Mouse (Mus musculus) CD4-positive, CD25-positive, alpha-beta regulatory T cell, adult 2 months (primary cell): ENCODE data around the gene Capn7.

ENCODE experiments used
- DNase-seq: peaks from one replicate; pipeline ENCODE4 v3.0.0-alpha.2; 2012; ENCODE audit warnings: low read depth, low spot score

The Capn7 gene

DNA sequence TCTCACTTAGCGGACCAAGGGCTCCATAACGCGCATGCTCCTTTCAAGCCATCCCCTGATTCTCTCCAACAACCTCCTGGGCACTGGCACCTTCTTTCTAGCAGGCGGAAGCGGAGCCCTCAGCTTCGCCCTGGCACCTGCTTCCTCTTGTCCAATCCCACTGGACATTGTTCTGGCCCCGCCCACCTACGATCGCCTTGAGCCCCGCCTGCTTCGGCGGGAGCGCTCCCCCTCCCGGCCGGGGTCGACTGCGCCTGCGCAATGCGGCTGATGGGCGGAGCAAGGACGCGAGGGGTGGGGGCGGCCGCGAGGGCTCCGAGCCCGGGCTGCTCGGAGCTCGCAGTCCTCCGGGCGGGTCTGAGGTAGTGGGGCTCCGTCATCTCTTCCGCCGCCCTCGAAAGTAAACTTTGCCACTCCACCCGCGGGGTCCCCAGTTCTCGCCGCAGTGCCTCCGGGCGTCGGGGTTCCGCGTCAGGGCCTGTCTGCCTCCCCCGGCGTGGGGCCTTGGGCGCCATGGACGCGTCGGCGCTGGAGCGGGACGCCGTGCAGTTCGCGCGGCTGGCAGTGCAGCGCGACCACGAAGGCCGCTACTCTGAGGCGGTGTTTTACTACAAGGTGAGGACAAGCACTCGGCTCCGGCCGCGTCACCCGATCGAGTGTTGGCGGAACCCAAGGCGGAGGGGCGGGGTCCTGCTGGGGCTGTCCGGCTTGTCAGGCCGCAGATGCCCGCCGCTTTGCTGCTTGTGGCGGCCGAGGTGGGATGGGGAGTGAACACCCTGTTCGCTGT lies at the start of gene Capn7:
Capn7 (plus strand) TSS at position 270 of the 787 bp plus-strand sequence.
- peak; percentile 99 for DNase-seq

DNA sequence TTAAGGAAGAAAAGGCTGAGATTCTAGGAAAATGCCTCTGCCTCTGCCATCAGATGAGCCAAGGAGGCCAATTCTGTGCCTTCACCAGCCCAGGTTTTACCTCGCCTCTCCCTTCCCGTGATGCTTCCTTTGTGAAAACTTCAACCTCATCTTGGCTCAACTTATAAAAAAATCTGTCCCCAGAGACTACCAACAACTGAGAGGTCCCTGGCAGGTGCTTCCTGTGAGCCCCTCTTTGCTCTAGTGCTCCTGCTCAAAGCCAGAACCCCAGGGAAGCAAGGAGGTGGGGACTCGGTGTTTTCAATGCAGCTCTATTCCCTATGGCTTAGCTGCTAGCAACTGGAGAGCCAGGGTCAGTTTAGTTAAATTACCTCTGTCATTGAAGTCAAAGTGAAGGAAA lies 23.2 kb upstream of the Capn7 start:
- no peak for DNase-seq

DNA sequence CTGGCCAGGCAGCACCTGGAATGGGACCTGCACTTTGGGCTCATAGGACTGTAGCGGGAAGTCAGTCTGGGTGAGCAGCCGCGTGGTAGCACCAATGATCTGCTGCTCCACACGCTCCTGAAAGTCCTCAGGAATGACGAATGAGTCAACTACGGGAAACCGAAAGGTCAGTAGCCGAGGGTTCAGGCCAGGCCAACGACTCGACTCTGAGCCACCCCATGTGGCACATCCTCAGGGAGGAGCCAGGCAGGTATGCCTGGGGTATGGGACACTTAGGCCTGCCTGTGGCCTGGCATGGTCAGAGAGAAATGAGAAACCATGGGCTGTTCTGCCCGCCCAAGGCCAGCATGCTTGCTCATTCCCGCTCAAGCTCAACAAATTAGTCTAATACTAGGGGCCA lies 19.8 kb upstream of the Capn7 start:
- no peak for DNase-seq

DNA sequence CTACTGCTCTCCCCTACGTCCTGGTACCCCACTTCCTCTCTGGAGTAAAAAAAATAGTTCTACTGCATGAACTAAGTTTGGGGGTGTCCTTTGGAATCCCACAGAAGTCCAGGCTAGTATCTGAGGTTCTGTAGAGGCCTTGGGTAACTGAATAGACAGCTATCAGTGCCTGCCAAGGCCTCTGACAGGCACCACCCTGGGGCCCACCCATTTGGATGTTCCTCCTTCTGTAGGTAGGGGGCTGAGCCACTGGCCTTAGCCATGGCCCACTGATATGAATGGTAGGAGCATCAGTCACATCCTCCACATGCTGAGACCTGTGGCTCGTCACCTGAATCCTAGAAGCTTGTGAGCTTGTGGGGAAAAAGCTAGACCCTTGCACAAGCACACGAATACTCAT lies 18.7 kb upstream of the Capn7 start:
- no peak for DNase-seq

DNA sequence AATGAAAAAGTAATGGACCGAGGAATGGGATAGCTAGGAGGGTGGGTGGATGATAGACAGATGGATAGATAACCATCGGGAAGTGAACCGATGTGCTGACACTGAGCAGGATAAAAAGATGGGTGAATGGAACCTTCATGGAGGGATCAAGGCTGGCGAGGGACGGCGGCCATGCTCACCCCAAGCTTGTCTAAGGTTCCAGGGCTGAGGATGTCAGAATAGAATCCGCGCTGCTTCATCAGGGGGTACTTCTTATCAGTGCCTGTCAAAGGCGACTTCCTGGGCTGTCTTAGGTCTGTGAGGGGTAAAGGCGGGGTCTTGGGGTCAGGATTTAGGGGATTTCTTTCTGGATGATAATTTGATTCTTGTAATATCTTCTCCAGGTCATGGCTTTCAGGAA lies 16.9 kb upstream of the Capn7 start:
- no peak for DNase-seq

DNA sequence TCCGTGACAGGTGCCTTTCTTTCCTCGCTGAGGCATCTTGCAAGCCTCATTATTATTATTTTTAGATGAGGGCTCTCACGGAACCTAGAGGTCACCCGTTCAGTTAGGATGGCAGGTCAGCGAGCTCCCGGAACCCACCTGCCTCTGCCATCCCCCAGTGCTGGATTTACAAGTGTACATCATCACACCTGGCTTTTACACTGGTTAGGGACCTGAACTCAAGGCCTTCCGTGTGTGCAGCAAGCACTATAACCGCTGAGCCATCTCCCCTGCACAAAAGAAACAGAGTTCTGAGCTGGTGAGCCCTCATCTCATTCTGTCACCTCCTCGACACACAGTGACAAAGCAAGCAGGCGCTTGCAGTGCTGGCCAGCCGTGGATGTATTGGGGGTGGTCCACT lies 15.3 kb upstream of the Capn7 start:
- no peak for DNase-seq

DNA sequence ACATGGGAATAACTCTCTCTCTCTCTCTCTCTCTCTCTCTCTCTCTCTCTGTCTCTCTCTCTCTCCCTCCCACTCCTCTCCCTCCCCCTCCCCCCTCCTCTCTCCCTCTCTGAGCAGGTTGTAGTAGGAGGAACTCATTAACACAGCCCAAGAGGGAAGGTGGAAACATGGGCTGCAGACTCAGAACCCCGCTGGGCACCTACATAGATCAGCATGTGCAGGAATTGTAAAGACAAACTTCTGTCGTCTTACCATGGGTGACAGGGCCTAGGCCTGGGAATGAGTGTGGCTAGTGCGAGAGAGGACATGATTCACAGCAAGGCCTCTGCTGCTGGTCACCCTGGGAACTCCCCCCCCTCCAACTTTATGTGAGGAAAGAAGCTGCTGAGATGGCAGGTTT lies 14.2 kb upstream of the Capn7 start:
- no peak for DNase-seq

DNA sequence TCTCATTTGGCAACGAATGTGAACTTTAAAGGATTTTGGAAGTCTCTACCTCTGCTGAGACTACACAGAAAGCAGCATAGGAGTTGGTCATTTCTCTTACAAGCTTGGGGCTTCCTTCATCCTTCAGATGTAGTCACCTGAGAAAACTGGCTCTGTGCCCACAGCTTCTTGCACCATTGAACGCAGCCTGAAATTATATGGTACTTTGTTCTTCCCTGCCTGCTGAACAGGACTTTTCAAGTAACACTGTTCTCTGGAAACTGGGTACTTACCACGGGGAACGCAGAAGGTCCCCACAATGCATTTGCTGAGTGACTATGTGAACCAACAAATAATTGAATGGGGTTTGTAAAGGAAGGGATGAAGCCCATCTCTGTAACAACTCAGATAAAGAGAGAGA lies 13.2 kb upstream of the Capn7 start:
- no peak for DNase-seq

DNA sequence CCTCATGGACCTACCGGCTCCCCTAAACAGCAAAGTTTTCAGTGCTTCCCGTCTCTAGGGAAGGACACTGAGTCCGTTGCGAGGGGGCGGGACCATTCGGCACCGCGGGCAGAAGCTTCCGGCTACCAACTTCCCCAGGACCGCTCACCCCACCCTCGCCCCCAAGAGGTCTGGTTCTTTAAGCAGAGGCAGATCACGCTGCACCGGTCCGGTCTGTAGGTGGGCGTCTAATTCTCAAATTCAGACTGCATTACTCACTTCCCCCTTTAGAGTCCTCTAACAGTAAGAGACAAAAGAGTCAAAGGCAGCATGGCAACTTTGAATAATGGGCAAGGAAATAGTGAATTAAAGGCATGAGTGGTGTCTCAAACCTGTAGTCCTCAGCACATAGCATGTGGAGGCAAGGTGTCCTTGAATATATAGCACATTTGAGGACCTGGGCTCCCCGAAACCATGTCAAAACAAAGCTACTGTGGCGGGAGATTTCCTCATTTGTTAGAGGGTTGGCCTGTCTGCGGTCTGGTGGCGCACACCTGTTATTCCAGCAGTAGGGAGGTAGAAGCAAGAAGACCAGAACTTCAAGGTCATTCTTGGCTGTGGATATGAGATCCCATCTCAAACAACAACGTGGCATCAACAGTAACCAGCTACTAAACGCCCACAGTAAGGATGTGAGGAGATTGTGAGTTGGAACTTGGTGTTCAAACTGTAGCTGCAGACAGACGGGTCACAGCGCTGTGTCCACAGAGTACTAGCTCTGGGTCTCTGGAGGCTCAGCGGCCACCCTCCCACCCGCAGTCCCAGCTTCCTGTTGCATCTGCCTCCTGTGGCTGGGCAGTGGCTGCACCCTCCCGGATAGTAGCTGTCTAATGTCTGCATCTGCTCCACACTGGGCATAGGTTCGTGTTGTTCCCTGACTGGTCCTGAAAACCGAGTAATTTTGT lies 12.3 kb upstream of the Capn7 start, which contains the start of gene Dnah1:
Dnah1 (minus strand) TSS at position 48 of the 944 bp plus-strand sequence.
- peak; percentile 53 for DNase-seq

DNA sequence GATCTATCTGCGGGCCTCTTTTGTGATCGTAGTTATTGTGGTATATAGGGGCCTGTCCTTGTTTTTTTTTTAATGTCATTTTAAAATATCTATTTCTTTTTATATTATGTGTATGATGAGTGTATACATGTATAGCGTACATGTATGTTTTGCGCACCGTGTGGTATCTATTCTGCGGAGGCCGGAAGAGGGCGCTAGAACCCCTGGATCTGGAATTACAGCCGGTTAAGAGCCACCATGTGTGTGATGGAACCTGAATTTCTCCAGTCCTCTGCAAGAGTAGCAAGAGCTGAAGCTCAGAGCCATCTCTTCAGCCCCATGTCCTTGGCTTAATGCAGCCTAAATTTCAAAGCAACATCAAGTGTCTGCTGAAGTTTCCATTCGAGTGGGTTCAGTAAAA lies 11.6 kb upstream of the Capn7 start:
- DNase-seq = peak; percentile 19

DNA sequence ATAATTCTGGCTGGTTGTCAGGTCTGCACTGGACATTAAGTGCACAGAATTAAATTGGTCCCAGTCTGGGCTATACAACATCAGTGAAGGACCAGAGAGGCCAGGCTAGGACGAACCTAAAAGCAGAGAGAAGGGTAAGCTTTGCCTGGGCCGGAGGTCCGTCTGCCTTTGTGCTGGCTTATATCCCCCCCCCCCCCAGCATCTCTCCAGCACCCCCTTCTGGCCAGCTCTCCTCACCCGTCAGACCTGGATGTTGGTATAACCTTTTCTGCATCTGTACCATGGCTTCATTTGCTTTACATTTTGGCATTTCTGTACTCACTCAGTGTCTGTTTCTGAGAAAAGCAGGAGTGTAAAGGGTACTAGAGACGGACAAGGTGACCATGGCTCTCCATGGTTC lies 10.9 kb upstream of the Capn7 start:
- peak; percentile 46 for DNase-seq

DNA sequence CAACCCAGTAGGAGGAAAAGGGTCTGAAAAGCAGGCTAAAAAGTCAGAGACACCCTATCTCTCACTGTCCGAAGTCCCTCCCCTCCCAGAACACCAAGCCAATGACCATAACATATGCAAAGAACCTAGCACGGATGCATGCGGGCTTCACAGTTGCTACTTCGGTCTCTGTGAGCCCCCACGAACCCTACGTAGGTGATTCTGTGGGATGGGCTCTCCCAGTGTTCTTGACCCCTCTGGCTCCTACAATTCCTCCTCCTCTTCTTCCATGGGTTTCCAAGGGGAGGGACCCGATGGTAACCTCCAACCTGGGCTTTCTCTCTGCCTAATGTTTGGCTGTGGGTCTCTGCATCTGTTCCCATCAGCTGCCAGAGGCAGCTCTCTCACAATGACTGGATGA lies 9.7 kb upstream of the Capn7 start:
- DNase-seq = no peak

DNA sequence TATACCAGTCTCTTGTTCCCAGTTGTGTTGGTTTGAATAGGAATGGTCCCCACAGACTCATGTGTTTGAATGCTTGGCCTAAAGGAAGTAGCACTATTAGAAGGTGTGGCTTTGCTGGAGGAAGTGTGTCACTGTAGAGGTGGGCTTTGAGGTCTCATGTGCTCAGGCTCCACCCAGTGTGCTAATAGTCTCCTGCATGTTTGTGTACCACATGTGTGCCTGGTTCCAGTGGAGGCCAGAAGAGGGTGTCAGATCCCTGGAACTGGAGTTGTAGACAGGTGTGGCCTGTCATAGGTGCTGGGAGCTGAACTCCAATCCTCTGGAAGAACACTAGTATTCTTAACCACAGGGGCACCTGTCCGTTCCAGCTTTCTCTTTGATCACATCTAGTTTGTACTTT lies 9.2 kb upstream of the Capn7 start:
- DNase-seq = no peak

DNA sequence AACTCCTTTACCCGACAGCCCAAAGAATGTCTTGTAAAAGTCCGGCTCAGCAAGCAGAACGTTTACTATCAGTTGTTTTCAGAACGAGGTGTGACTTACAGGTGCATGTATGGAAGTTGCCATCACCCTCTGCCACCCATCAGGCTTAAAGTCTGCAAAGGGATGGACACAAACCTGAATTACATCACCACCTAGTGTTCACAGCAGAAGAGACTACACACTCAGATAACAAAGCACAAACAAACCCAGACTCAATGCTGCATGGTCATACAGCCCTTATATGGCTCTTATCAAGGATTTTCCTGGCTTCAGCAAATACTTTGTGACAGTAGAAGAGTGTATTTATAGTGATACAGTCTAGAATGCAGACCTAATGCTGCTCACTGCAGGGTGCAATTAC lies 8.8 kb upstream of the Capn7 start:
- DNase-seq = peak; percentile 24

DNA sequence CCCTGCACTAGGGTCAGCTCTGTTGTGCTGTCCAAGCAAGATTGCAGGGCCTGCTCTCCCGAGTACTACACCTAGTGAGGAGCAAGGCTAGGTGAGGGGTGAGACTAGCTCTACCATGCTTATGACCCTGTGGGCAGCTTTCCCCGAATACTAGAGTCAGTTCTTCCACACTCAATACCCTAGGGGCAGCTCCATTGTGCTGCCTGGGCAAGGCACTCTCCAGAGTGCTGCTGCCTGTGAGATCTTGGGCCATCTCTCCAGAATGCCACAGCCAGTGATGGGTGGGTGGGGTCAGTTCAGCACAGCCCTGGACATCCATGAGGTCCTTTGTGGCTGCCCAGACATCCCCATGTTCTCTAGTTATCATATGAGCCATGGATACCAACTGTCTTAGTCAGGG lies 6.7 kb upstream of the Capn7 start:
- DNase-seq = no peak

DNA sequence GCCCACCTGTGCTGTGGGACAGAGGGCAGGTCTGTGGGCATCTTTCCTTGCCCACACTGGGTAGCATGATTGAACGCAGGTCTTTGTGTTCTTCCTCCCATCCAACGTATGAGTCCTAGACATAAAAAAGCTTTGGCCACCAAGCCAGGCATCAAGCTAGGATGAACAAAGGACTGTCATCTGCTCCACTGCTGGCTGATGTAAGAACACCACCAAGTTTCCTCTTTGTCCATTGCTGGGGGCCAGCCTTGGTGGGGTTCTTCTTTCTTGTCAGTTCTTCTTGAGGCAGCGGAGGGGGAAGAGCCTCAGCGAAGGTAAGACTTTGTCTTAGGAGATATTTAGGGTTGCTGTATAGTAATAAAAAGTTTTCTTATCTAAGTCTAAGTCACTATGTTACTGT lies 5.5 kb upstream of the Capn7 start:
- no peak for DNase-seq

DNA sequence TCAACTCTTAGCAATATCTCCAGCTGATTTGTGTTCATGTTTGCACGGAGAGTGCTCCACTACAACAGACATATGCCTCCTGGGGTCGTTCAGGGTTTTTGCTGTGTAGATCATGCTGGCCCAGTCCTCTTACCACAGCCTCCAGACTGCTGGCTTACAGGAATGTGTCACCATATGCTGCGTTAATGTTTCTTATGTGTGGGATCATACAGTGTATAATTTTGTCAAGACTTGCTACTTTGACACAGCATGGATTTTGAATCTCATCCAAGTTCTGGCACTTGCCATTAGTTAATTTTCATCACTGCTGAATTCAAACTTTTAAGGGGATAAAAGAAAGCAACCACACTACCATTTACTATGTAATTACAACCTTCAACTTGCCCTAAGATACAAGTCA lies 673 bp upstream of the Capn7 start:
- DNase-seq = peak; percentile 16

DNA sequence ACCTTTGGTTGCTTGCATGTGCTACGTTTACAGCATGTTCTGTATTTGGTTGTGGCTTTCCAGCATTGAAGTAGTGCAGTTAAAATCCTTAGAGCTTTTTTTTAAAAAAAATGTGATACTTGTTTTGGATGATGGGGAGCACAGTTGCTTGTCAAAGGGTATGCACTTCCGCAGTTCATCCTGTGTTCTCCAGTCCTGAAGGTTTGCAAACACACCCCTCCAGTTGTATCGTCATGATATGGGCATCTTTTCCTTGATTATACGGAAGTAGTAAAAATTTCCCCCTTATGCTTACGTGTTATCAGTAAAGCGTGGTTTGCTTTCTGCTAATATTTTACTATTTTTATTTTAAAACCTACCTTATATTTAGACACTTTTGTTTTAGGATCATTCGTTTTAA lies 968 bp downstream of the Capn7 start:
- DNase-seq = peak; percentile 49

DNA sequence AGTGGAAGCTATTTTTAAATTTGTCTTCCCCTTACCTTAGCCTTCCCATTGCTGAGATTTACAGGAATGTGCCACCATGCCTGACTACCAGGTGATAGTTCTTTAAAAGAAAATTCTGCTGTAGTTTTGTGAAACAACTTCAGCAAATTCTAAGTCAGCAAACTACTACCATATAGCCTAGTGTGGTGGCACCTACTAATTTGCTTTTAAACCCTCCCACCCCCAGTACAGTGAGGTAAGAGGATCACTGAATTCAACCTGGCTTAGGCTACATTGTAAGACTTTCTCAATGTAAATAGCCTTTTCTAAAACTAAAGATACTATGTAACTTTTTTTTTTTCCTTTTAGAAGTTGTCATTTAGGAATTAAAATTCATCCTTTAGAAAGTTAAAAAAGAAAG lies 1.5 kb downstream of the Capn7 start:
- DNase-seq = peak; percentile 11

DNA sequence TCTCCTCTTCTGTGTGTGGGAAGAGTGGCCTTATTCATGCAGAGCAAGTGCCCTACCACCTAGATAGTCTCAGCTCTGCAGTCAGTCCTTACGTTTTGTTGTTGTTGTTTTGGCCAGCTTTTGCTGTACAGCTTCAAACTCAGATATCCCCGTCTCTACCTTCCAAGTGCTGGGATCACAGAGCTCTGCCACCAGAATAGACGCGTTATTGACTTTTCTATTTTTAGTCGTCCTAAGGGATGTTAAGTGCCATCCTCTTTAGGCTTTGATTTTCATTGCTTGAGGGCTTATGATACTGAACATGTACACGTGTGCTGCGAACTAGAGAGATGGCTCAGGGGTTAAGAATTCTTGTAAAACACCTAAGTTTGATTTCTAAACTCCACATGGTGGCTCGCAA lies 6.8 kb downstream of the Capn7 start:
- DNase-seq = no peak

DNA sequence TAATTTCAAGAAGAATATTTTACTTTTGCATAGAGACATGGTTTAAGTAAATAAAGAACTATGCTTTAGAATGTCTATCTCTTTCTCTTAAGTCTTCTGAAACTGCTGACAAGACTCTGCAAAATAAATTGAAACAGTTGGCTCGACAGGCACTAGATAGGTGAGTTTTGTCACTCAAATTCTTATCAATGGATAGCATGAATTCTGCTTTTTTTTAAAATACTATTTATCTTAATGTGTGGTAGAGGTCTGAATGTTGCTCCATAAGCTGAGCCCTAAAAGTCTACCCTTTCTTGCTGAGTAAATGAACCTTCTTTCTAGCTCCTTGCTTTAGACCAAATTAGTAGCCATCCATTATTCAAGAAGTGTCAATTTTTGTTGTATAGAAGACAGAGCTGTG lies 8.9 kb downstream of the Capn7 start:
- DNase-seq = no peak

DNA sequence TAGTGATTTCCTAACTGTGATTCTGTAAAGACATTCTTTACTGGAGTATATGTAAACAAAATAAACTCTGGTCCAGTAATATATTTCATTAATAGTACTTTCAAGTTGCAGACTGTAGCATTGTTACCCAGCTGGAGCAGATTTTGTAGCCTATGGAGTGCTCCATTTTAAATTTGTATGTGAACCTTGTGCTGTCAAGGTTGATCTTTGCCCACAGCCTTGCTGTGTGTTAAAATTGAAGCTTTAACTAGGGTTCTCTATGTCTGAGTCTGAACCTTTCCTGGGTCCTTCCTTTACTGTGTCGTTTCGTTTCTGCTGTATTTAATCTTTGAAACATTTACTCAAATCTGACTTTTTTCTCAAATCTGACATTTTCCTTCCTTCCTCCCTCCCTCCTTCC lies 25.8 kb downstream of the Capn7 start:
- DNase-seq = no peak

DNA sequence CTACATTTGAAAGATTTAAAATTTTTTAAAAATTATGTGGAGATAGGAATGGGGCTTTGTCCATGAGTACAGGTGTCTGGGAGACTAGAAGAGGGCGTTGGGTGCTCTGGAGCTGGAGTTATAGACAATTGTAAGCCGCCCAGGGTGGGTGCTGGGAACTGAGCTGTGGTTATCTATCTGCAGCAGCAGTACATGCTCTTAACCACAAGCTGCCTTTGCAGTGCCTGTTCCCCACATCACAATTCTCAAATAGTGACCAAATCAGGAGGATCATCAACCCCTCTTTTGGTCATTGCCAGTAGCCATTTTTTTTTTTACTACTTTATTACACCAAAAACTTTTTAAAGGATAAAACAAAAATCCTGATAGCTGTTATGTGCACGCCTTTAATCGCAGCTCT lies 28.2 kb downstream of the Capn7 start:
- DNase-seq = no peak
